Mouse (Mus musculus): ENCODE measurements around the gene Syngap1. TPM values are rescaled to one million over a fixed set of nuclear protein-coding genes. Genes with fewer than 3 reads are reported as not detected.

Syngap1 gene
- polyA plus RNA-seq, 1 experiment from 2014 or later: 0.70 TPM

DNA sequence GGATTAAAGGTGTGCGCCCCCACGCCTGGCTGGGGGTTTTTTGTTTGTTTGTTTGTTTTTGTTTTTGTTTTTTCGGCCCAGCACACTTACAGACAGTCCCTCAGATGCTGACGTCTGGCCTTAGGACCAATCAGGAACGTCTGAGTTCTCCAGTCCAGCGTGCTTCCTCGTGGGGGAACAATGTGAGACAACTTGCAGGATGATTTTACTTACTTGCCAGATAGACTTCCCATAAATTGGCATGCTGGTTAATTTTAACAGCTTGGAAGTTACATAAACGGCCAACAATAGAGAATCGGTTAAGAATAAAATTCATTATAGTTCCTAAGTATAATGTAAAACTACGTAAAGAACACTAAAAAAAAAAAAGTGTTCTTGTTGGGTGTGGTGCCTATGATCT, 70.1 kb downstream of the Syngap1 start:
- no peak for TF ChIP-seq CTCF (IDR thresholded peaks at IDR 0.05; ENCODE audit: low read depth)
- TF ChIP-seq EP300 (optimal IDR thresholded peaks at IDR 0.05): no peak
- Histone ChIP-seq H3K4me1 (replicated peaks; ENCODE audit: control insufficient read depth, insufficient read depth) (0 out of 2 replicates have a peak, but pooled peaks cover 2% of the 10 kb centered on the region), H3K4me2 (replicated peaks; ENCODE audit: low read depth) (no peak overlapping the region), H3K36me3 (ENCODE audit: control insufficient read depth, insufficient read depth, low read length) (no peaks in the 10 kb centered on the region), H3K4me3 (ENCODE audit: low read depth, low read length) (no peak overlapping the region), H3K27ac (replicated peaks) (no peak overlapping the region), H3K9me3 (ENCODE audit: control insufficient read depth, low read length) (no peaks in the 10 kb centered on the region), H3K27me3 (ENCODE audit: control insufficient read depth, insufficient read depth, low read length) (no peaks in the 10 kb centered on the region), H3K9ac (ENCODE audit: low read length) (no peak overlapping the region)
- 87% methylated on average over 10 of the region's 10 CpGs for WGBS
- no peak for DNase-seq (ENCODE audit: low spot score)
- ATAC-seq (ENCODE audit: low FRiP score, low TSS enrichment): no peak

GRCm38 (mm10) chr17:27011998-27012672, 71.1 kb downstream of the Syngap1 start:
- H3K4me3 ChIP-seq (ENCODE audit: low read depth, low read length): no peak overlapping the region
- H3K27ac ChIP-seq (replicated peaks): no peak overlapping the region
- no peak overlapping the region for H3K4me2 ChIP-seq (replicated peaks; ENCODE audit: low read depth)
- H3K4me1 ChIP-seq (replicated peaks; ENCODE audit: control insufficient read depth, insufficient read depth): 0 out of 2 replicates have a peak, but pooled peaks cover 2% of the 10 kb centered on the region
- H3K9ac ChIP-seq (ENCODE audit: low read length): no peak overlapping the region
- H3K9me3 ChIP-seq (ENCODE audit: control insufficient read depth, low read length): no peaks in the 10 kb centered on the region
- no peak for TF ChIP-seq EP300 (optimal IDR thresholded peaks at IDR 0.05)
- TF ChIP-seq CTCF (IDR thresholded peaks at IDR 0.05; ENCODE audit: low read depth): peak; percentile 43; the same call in 1 of the 2 replicates
- ATAC-seq (ENCODE audit: low FRiP score, low TSS enrichment) (peak; percentile 66), DNase-seq (ENCODE audit: low spot score) (peak; percentile 52)
- no peaks in the 10 kb centered on the region for H3K36me3 ChIP-seq (ENCODE audit: control insufficient read depth, insufficient read depth, low read length)
- H3K27me3 ChIP-seq (ENCODE audit: control insufficient read depth, insufficient read depth, low read length): no peaks in the 10 kb centered on the region
- 54% methylated on average over 14 of the region's 14 CpGs for WGBS

GRCm38 (mm10) chr17:27012909-27013308, 71.9 kb downstream of the Syngap1 start:
- H3K4me3 ChIP-seq (ENCODE audit: low read depth, low read length): no peak overlapping the region
- no peak overlapping the region for H3K4me2 ChIP-seq (replicated peaks; ENCODE audit: low read depth)
- no peaks in the 10 kb centered on the region for H3K36me3 ChIP-seq (ENCODE audit: control insufficient read depth, insufficient read depth, low read length)
- 26% methylated on average over 6 of the region's 6 CpGs for WGBS
- 0 out of 2 replicates have a peak, but pooled peaks cover 2% of the 10 kb centered on the region for H3K4me1 ChIP-seq (replicated peaks; ENCODE audit: control insufficient read depth, insufficient read depth)
- H3K9ac ChIP-seq (ENCODE audit: low read length): no peak overlapping the region
- H3K9me3 ChIP-seq (ENCODE audit: control insufficient read depth, low read length): no peaks in the 10 kb centered on the region
- no peak for TF ChIP-seq EP300 (optimal IDR thresholded peaks at IDR 0.05)
- no peak for TF ChIP-seq CTCF (IDR thresholded peaks at IDR 0.05; ENCODE audit: low read depth)
- no peak for DNase-seq (ENCODE audit: low spot score)
- no peak overlapping the region for H3K27ac ChIP-seq (replicated peaks)
- no peaks in the 10 kb centered on the region for H3K27me3 ChIP-seq (ENCODE audit: control insufficient read depth, insufficient read depth, low read length)
- no peak for ATAC-seq (ENCODE audit: low FRiP score, low TSS enrichment)

GRCm38 (mm10) chr17:27017564-27018499, 76.8 kb downstream of the Syngap1 start:
- ATAC-seq (ENCODE audit: low FRiP score, low TSS enrichment) (peak; percentile 66), DNase-seq (ENCODE audit: low spot score) (peak; percentile 91)
- Histone ChIP-seq H3K9me3 (ENCODE audit: control insufficient read depth, low read length) (no peaks in the 10 kb centered on the region), H3K27me3 (ENCODE audit: control insufficient read depth, insufficient read depth, low read length) (no peaks in the 10 kb centered on the region), H3K9ac (ENCODE audit: low read length) (peak overlapping the region; percentile 70), H3K27ac (replicated peaks) (peak overlapping the region; percentile 45), H3K4me1 (replicated peaks; ENCODE audit: control insufficient read depth, insufficient read depth) (peaks cover 3% of the 10 kb centered on the region; the same call in 1 of the 2 replicates), H3K4me2 (replicated peaks; ENCODE audit: low read depth) (peak overlapping the region; percentile 82), H3K4me3 (ENCODE audit: low read depth, low read length) (peak overlapping the region; percentile 59), H3K36me3 (ENCODE audit: control insufficient read depth, insufficient read depth, low read length) (peaks cover 11% of the 10 kb centered on the region)
- 5% methylated on average over 34 of the region's 34 CpGs for WGBS
- TF ChIP-seq CTCF (IDR thresholded peaks at IDR 0.05; ENCODE audit: low read depth): no peak
- TF ChIP-seq EP300 (optimal IDR thresholded peaks at IDR 0.05): no peak

DNA sequence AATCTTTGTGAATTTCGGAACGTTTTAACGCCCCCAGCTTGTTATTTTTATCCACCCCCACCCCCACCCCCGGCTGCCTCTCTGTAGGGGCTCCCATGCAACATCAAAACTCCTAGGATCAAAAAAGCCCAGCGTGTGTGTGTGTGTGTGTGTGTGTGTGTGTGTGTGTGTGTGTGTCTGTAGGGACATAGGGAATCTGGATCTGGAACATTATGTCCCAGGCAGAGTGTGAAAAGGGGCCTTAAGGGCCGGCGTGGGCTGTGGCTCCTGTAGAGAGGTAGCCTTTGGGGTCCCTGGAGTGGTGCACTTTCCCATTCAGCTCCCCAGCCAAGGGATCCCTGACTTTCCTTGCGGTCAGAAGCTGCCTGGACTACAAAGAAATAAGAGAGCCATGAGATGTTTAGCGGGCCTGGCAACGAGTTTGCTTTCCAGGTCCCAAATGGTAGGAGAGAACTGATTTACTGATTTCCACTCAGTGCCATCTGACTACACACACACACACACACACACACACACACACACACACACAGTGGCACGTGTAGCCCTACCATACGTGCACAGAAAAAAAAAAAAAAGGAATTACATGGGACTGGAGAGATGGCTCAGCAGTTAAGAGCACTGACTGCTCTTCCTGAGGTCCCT, 77.6 kb downstream of the Syngap1 start:
- DNase-seq (ENCODE audit: low spot score) (no peak), ATAC-seq (ENCODE audit: low FRiP score, low TSS enrichment) (0 out of 2 replicates have a peak, but pooled peaks have one; percentile 5)
- peaks cover 3% of the 10 kb centered on the region; the same call in 1 of the 2 replicates for H3K4me1 ChIP-seq (replicated peaks; ENCODE audit: control insufficient read depth, insufficient read depth)
- no peaks in the 10 kb centered on the region for H3K27me3 ChIP-seq (ENCODE audit: control insufficient read depth, insufficient read depth, low read length)
- no peaks in the 10 kb centered on the region for H3K9me3 ChIP-seq (ENCODE audit: control insufficient read depth, low read length)
- peak overlapping the region; percentile 45 for H3K27ac ChIP-seq (replicated peaks)
- peaks cover 11% of the 10 kb centered on the region for H3K36me3 ChIP-seq (ENCODE audit: control insufficient read depth, insufficient read depth, low read length)
- 47% methylated on average over 12 of the region's 12 CpGs for WGBS
- H3K9ac ChIP-seq (ENCODE audit: low read length): peak overlapping the region; percentile 70
- TF ChIP-seq CTCF (IDR thresholded peaks at IDR 0.05; ENCODE audit: low read depth) (no peak), EP300 (optimal IDR thresholded peaks at IDR 0.05) (no peak)
- H3K4me3 ChIP-seq (ENCODE audit: low read depth, low read length): peak overlapping the region; percentile 59
- peak overlapping the region; percentile 82 for H3K4me2 ChIP-seq (replicated peaks; ENCODE audit: low read depth)
